Mouse (Mus musculus) myocyte (in vitro differentiated cells): ENCODE measurements at regions not wholly inside any gene's neighbourhood (a gene's known extent, or its start where the extent isn't known, plus 50 kb on each side); places are given as distances from the start of the nearest gene placed in this dataset.

Experiments used
- MYOD1 ChIP-seq, 3 experiments: IDR thresholded peaks; one replicate each; pipeline ENCODE4 v1.6.1; 2011; ENCODE audit warnings: control low read depth in 2 of 3, low read depth in 2 of 3, mild to moderate bottlenecking in 2 of 3, moderate library complexity in 1 of 3; ENCODE audit not compliant: insufficient read length in 2 of 3, control insufficient read depth in 1 of 3
- POLR2AphosphoS2 ChIP-seq: IDR thresholded peaks from one replicate; pipeline ENCODE4 v1.6.1; 2011; ENCODE audit warnings: low read depth, control low read depth; ENCODE audit not compliant: insufficient read length
- TCF12 ChIP-seq: IDR thresholded peaks from one replicate; pipeline ENCODE4 v1.6.1; 2011; ENCODE audit warnings: mild to moderate bottlenecking, control low read depth; ENCODE audit not compliant: poor library complexity, insufficient read depth, severe bottlenecking
- TCF3 ChIP-seq: IDR thresholded peaks from one replicate; pipeline ENCODE4 v1.6.1; 2011; ENCODE audit warnings: low read depth, control low read depth; ENCODE audit not compliant: insufficient read length

- TF ChIP-seq MYOD1 (IDR thresholded peaks at IDR 0.05; ENCODE audit: control insufficient read depth in 1 of 3, insufficient read length in 2 of 3, low read depth in 2 of 3) (no peak), POLR2AphosphoS2 (no peak), TCF12 (no peak), TCF3 (no peak)
Measured at GRCm38 (mm10) chr17:47156237-47156636, 145.9 kb upstream of the Ubr2 start.
